Mouse (Mus musculus): ENCODE results near the gene Gid4.
"Not testable (repeated sequence)": the region's sequence is repeated elsewhere in the genome, so short reads cannot be mapped to it uniquely, and the experiment has no call there.

The Gid4 gene

DNA sequence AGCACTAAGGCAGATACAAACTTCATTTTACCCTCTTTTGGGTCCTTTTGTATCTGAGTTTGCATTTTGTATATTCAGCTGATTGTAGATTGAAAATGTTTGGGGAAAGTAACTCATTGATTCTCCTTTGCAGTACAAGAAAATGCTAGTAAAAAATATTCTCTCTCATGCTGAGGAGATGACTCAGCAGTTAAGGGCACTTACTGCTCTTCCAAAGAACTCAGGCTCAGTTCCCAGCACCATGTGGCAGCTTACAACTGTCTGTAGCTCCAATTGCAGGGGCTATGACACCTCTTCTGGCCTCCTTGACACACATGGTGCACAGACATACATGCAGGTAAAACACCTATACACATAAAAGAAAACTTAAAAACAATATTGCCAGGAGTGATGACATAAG is 16.6 kb downstream of the Gid4 start:
- DNase-seq (ENCODE audit: low spot score) = no peak

GRCm38 (mm10) chr11:60435133-60435532 is 18.2 kb downstream of the Gid4 start:
- DNase-seq (ENCODE audit: low spot score) = no peak

- no peak for DNase-seq (ENCODE audit: low spot score)
Observed at GRCm38 (mm10) chr11:60436618-60437017, 19.7 kb downstream of the Gid4 start.

- not testable (repeated sequence) for DNase-seq (ENCODE audit: low spot score)
Observed at GRCm38 (mm10) chr11:60439621-60440020, 22.7 kb downstream of the Gid4 start.

DNA sequence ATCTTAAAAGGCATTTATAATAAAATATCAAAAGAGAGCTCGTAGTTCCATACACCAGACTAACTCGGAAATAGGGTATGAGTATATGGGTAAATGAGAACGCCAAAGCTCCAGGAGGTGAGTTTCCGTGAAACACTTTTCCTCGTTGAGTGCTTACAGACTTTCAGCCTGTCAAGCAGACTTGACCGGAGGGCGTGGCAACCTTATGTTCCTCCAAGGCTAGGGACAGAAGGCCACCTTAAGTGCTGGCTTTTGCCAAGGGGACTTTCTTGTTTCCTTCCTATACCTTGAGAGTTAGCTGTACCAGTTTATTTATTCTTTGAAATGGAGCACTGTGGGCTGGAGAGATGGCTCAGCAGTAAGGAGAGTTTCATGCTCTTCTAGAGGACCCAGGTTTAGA is 23.2 kb downstream of the Gid4 start:
- no peak for DNase-seq (ENCODE audit: low spot score)

DNA sequence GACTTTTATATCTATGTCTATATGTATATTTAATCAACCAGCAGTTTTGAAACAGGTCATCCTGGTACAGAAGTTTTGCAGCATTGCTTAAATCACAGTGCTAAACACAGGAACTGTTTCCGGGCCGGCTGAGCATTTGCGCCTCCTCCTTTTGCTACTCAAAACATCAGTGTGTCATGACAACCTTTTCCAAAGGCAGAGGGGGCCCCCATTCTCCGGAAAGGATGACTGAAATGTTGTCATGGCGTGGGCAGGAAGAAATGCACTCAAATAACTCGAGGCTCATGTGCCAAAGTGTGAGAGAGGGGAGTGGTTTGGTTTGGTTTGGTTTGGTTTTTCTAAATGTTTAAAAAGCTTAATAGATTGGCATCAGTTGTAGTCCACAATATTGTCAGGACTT is 26.0 kb downstream of the Gid4 start:
- DNase-seq (ENCODE audit: low spot score) = no peak

DNA sequence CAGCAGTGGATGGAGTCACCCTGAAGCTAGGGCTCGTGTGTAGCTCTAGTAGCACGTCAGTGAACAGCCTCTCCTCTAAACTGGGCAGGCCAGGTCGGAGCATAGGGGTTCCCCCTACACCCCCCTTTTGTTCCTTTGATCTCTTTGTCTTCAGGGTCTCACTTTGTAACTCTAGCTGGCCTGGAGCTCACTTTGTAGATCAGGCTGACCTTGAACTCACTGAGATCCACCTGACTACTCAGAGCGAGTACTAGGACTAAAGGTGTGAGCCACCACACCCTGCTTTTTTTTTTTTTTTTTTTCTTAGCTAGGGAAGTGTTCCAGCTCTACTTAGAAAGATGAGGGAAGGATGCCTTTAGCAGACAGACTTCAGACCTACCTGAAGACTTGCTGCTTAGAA is 27.1 kb downstream of the Gid4 start:
- no peak for DNase-seq (ENCODE audit: low spot score)

GRCm38 (mm10) chr11:60454080-60454744 is 37.3 kb downstream of the Gid4 start, which contains the start of gene Drg2:
Gene Drg2 (plus strand): TSS chr11:60454591.
- DNase-seq (ENCODE audit: low spot score) = peak; percentile 77

GRCm38 (mm10) chr11:60454745-60455087 is 37.8 kb downstream of the Gid4 start:
- no peak for DNase-seq (ENCODE audit: low spot score)

DNA sequence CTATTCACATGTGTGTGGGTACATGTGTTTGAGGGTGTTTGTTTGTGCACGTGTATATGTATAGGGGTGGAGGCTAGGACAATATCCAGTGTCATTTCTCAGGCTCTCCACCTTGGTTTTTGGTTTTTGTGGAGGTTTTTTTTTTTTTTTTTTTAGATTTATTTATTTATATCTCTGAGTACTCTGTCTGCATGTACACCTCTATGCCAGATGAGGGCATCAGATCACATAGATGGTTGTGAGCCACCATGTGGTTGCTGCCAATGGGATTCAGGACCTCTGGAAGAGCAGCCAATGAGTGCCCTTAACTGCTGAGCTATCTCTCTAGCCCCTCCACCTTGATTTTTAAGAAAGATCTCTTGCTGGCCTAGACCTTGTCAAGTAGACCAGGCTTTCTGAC is 41.0 kb downstream of the Gid4 start:
- DNase-seq (ENCODE audit: low spot score) = no peak

GRCm38 (mm10) chr11:60465943-60466380 is 49.0 kb downstream of the Gid4 start:
- no peak for DNase-seq (ENCODE audit: low spot score)

- no peak for DNase-seq (ENCODE audit: low spot score)
Observed at GRCm38 (mm10) chr11:60469039-60469438, 52.1 kb downstream of the Gid4 start, which contains the start of gene Myo15. Gene Myo15 (plus strand): TSS chr11:60469339.

GRCm38 (mm10) chr11:60470743-60471142 is 53.8 kb downstream of the Gid4 start:
- DNase-seq (ENCODE audit: low spot score) = no peak

DNA sequence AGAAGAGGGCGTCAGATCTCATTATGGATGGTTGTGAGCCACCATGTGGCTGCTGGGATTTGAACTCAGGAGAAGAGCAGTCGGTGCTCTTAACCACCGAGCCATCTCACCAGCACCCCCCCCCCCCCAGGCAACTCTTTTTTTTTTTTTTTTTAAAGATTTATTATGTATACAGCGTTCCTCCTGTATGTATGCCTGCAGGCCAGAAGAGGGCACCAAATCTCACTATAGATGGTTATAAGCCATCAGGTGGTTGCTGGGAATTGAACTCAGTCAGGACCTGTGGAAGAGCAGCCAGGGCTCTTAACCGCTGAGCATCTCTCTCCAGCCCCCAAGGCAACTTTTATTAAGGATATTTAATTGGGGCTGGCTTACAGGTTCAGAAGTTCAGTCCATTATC is 57.6 kb downstream of the Gid4 start:
- DNase-seq (ENCODE audit: low spot score) = no peak

DNA sequence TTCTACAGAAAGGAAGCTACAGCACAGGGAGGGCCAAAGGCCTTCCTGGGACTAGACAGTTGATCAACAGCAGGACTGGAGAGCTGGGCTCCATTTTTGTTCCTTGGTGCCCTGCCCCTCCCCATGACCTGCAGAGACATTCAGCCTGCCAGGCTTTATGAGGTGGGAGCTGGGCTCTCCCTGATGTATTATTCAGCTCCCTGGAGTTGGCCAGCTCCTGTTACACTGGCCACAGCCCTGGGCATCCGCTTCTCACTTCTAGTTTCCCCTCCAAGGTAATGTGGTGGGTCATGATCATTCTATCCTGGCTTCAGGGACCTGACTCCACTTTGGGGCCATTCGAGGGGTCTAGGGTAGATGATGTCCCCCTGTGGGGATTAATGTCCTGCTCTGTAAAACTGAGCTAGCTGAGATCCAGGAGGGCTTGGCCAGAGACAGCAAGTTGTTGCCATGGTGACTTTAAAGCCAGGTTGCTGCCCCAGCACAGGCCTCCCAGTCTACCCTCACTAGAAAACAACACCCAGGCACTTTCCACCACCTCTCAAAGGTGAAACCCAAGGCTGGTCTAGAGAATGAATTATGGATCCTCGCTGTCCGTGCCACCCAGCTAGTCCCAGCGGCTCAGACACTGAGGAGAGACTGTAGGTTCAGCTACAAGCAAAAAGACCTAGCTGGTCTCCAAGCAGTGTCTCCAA is 58.9 kb downstream of the Gid4 start:
- DNase-seq (ENCODE audit: low spot score) = no peak

- DNase-seq (ENCODE audit: low spot score) = no peak
Observed at GRCm38 (mm10) chr11:60478121-60478520, 61.2 kb downstream of the Gid4 start.

- no peak for DNase-seq (ENCODE audit: low spot score)
Observed at GRCm38 (mm10) chr11:60486267-60486666, 69.3 kb downstream of the Gid4 start.

DNA sequence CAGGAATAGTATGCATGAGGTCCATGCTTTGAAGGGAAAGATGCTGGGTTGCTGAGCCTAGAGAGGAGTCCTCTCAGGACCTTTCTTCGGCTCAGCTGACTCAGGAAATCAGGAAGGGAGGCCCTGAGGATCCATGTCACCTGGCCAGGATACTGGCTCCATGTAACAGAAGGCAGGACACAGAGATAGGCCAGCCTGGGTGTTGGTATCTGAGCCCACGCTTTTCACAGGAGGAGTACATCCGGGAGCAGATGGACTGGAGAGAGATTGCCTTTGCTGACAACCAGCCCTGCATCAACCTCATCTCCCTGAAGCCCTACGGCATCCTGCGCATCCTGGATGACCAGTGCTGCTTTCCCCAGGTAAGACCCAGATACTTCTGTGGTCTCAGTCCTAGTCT is 75.8 kb downstream of the Gid4 start:
- no peak for DNase-seq (ENCODE audit: low spot score)

DNA sequence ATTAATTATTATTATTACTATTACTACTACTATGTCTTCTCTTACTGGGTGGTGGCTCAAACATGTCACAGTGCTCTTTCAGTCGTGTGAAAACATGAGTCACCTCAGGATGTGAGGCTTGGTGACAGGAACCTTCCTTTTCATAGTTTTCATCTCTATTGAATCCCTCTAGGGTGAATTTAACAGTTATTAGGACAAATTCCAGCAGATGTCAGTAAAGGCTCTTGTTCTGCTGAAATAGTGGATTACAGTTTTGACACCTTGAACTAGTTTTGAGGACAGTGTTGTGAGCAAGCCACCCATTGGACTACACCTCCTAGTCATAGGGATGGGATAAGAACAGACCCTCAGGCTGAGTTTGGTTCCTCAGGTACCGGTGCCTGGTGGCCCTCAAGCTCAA is 78.7 kb downstream of the Gid4 start:
- no peak for DNase-seq (ENCODE audit: low spot score)
